Comparison of ENCODE assay signal across 8 mouse cellular contexts in the genomic region with DNA sequence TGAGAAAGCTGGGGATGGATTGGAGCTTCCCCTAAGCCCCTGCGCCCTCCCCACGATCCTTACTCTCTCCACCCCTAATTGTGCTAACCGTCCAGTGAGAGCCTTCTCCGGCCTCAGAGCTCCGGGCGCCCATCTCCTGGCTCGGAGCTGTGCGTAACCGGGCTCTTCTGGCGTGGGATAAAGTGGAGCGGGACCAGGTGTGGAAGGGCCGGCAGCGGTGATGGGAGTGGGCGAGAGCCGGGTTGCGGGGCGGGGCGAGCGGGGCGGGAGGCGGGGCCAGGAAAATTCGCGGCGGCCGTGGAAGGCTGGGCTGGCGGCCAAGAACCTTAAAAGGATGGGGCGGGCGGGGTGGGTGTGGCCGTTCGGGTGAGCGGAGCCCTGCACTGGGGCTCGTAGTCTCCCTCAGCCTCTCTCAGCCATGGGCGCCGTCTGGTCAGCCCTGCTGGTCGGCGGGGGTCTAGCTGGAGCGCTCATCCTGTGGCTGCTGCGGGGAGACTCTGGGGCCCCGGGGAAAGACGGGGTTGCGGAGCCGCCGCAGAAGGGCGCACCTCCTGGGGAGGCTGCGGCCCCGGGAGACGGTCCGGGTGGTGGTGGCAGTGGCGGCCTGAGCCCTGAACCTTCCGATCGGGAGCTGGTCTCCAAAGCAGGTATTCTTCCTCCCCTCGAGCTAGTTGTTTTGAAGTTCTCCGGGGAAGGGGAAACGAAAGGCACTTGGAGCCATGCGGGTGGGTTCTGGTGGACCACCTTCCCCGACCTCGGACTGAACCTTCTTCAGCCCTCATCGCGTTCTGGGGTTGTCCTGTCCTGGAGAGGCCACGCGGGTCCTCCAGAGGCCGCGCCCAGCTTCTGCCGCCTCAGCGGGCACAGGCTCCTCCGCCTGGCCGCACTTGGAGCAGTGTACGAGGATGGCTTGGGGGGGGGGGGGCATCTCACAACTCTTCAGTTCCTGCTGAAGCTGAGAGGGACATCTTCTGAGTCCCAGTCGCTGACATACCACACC. TPM values are rescaled to one million over a fixed set of nuclear protein-coding genes. Genes with fewer than 3 reads are reported as not detected.
A peak's percentile ranks its signal among the peaks of the same experiment; 100 is the strongest.
DNase-seq lines count a peak whose midpoint lies in the region; ATAC-seq and TF ChIP-seq lines count a peak whose summit lies in the region.

Gene Stbd1, plus strand, starts transcription at position 351 of the 1,000 bp plus-strand sequence.

- peak within 1 kb of the TSS; percentile 60 for H3ac ChIP-seq in myocyte (ENCODE audit: control insufficient read depth, insufficient read length)

- H3K4me1 ChIP-seq in brown adipose tissue, adult 24 weeks (ENCODE audit: control insufficient read depth, insufficient read depth, insufficient read length, low read length), result no peaks in the 10 kb centered on the region
- peaks cover 13% of the 10 kb centered on the region for H3K4me1 ChIP-seq in liver, embryonic 12.5 days
- peaks cover 11% of the 10 kb centered on the region; the same call in 1 of the 2 replicates for H3K4me1 ChIP-seq in stomach, embryonic 14.5 days (ENCODE audit: control insufficient read depth, insufficient read depth, low read length)

- peak; percentile 36 for ATAC-seq in cerebellum, adult (ENCODE audit: insufficient number of reproducible peaks, low FRiP score, low TSS enrichment)
- peak; percentile 32 for ATAC-seq in inflammation-experienced regulatory T-cells, adult 6 months
- peak; percentile 79 for ATAC-seq in liver, embryonic 12.5 days
- peak; percentile 92 for ATAC-seq in stomach, embryonic 14.5 days (ENCODE audit: insufficient number of reproducible peaks, insufficient read depth, low FRiP score, low read depth)

- no peak within 1 kb of the TSS for H3K27ac ChIP-seq in brown adipose tissue, adult 24 weeks (replicated peaks; ENCODE audit: low read depth, low read length)
- no peak within 1 kb of the TSS for H3K27ac ChIP-seq in liver, embryonic 12.5 days
- peak within 1 kb of the TSS; percentile 69 for H3K27ac ChIP-seq in stomach, embryonic 14.5 days (ENCODE audit: low read length)

- WGBS in liver, embryonic 12.5 days (ENCODE audit: insufficient replicate concordance), result 1% methylated on average over 69 of the region's 69 CpGs
- under 1% methylated on average over 69 of the region's 69 CpGs for WGBS in stomach, embryonic 14.5 days

- peak within 1 kb of the TSS; percentile 31; the same call in 1 of the 2 replicates for H3K9ac ChIP-seq in liver, embryonic 12.5 days
- H3K9ac ChIP-seq in stomach, embryonic 14.5 days (replicated peaks; ENCODE audit: low read depth, low read length), result peak within 1 kb of the TSS; percentile 54

- H3K4me2 ChIP-seq in liver, embryonic 12.5 days, result peak within 1 kb of the TSS; percentile 76
- peak within 1 kb of the TSS; percentile 84 for H3K4me2 ChIP-seq in myocyte (ENCODE audit: low read depth)
- H3K4me2 ChIP-seq in stomach, embryonic 14.5 days (replicated peaks; ENCODE audit: low read depth, low read length), result peak within 1 kb of the TSS; percentile 67

- peak within 1 kb of the TSS; percentile 71 for H3K4me3 ChIP-seq in brown adipose tissue, adult 24 weeks (ENCODE audit: insufficient read depth, low read depth, low read length)
- H3K4me3 ChIP-seq in liver, embryonic 12.5 days, result peak within 1 kb of the TSS; percentile 57
- peak within 1 kb of the TSS; percentile 94 for H3K4me3 ChIP-seq in myocyte
- H3K4me3 ChIP-seq in stomach, embryonic 14.5 days (ENCODE audit: low read depth, low read length), result peak within 1 kb of the TSS; percentile 76

- H3K9me3 ChIP-seq in liver, embryonic 12.5 days (replicated peaks), result no peaks in the 10 kb centered on the region
- H3K9me3 ChIP-seq in stomach, embryonic 14.5 days (ENCODE audit: control insufficient read depth, low read depth, low read length), result no peaks in the 10 kb centered on the region

- no peak for DNase-seq in cerebellum, adult 11-12 months
- peak; percentile 66 for DNase-seq in gastrocnemius, postnatal 25 days

- TF ChIP-seq POLR2A in myocyte (IDR thresholded peaks at IDR 0.05; ENCODE audit: insufficient read length, low read depth), result peak; percentile 85

- H3K27me3 ChIP-seq in liver, embryonic 12.5 days (replicated peaks), result peaks cover 46% of the 10 kb centered on the region
- H3K27me3 ChIP-seq in myocyte (ENCODE audit: control insufficient read depth, insufficient read depth, insufficient read length), result no peaks in the 10 kb centered on the region
- no peaks in the 10 kb centered on the region for H3K27me3 ChIP-seq in stomach, embryonic 14.5 days (ENCODE audit: control insufficient read depth, insufficient read depth, low read length)

- H3K79me2 ChIP-seq in myocyte (ENCODE audit: control insufficient read depth, insufficient read depth), result peaks cover 28% of the 10 kb centered on the region

- no peaks in the 10 kb centered on the region for H3K36me3 ChIP-seq in liver, embryonic 12.5 days
- H3K36me3 ChIP-seq in myocyte (ENCODE audit: control insufficient read depth, insufficient read depth), result peaks cover 21% of the 10 kb centered on the region
- peaks cover 6% of the 10 kb centered on the region for H3K36me3 ChIP-seq in stomach, embryonic 14.5 days (ENCODE audit: control insufficient read depth, insufficient read depth, low read length)

TF ChIP-seq in myocyte, 11 proteins besides CTCF, POLR2A, EP300 and RAD21:
- no peak for TF ChIP-seq USF1 (IDR thresholded peaks at IDR 0.05; ENCODE audit: low read depth)
- TF ChIP-seq MYOD1 (IDR thresholded peaks at IDR 0.05; ENCODE audit: control insufficient read depth in 1 of 3, insufficient read length in 2 of 3, low read depth in 2 of 3), result peak in 1 of 3 experiments; percentile 40
- TF ChIP-seq SRF (IDR thresholded peaks at IDR 0.05; ENCODE audit: control insufficient read depth, insufficient read length, low read depth), result no peak
- TF ChIP-seq MYOG (IDR thresholded peaks at IDR 0.05; ENCODE audit: control insufficient read depth in 1 of 3, insufficient read depth in 1 of 3, insufficient read length in 2 of 3, low read depth in 2 of 3), result no peak
- TF ChIP-seq MAX (IDR thresholded peaks at IDR 0.05; ENCODE audit: low read depth), result no peak
- no peak for TF ChIP-seq REST (IDR thresholded peaks at IDR 0.05; ENCODE audit: insufficient read depth, insufficient read length)
- no peak for TF ChIP-seq CEBPB (IDR thresholded peaks at IDR 0.05; ENCODE audit: insufficient read depth, poor library complexity, severe bottlenecking)
- TF ChIP-seq E2F4 (IDR thresholded peaks at IDR 0.05; ENCODE audit: insufficient read depth), result no peak
- no peak for TF ChIP-seq TCF12 (IDR thresholded peaks at IDR 0.05; ENCODE audit: insufficient read depth, poor library complexity, severe bottlenecking)
- TF ChIP-seq POLR2AphosphoS2 (IDR thresholded peaks at IDR 0.05; ENCODE audit: insufficient read length, low read depth), result peak; percentile 81
- TF ChIP-seq TCF3 (IDR thresholded peaks at IDR 0.05; ENCODE audit: insufficient read length, low read depth), result no peak
TF ChIP-seq in myocyte: peak in this region for 2.

RNA-seq across cellular contexts. Expression of gene Stbd1, which starts in this region (rescaled TPM):
- 7.4 and 8.2 TPM in 2 replicates for polyA plus RNA-seq in brown adipose tissue, adult 24 weeks (2012; ENCODE audit: insufficient read depth, insufficient read length, missing spikeins)
- 10 to 100 TPM; 34.3 to 44.3 TPM for total RNA-seq in gastrocnemius, postnatal 25 days (2021)
- polyA plus RNA-seq in inflammation-experienced regulatory T-cells, adult 6 months (2017; shearing (Covaris generic)), result 1 to 10 TPM in 1 of 3 experiments, not detected in 2; 1.2 TPM
- 5.3 and 5.5 TPM in 2 replicates for polyA plus RNA-seq in liver, embryonic 12.5 days (2016; fragmentation: Nextera tagmentation; extraction: Ambion mirVana)
- polyA plus RNA-seq in myocyte (2012; fragmentation: generic; extraction: Trizol), result 203 TPM
- polyA plus RNA-seq in stomach, embryonic 14.5 days (2014; fragmentation: Nextera tagmentation; extraction: Ambion mirVana), result 33.3 and 42.7 TPM in 2 replicates

Comparison
In these comparisons a context has a peak if more than half of its experiments do, and no peak if none do; other contexts are left out.
1. ATAC-seq: peak in every context shown above with its lines; median percentile 92 in stomach, embryonic 14.5 days; 79 in liver, embryonic 12.5 days; 36 in cerebellum, adult; 32 in inflammation-experienced regulatory T-cells, adult 6 months.